ENCODE assay signal across 12 mouse cellular contexts in genomic region chr13:103225217-103225894, GRCm38 (mm10).
DNase-seq lines count a peak whose midpoint lies in the region; ATAC-seq and TF ChIP-seq lines count a peak whose summit lies in the region.
"Had no signal": no experiment of that assay in that cellular context is flagged by ENCODE, and none has a peak within 500 bp of the region (broad histone marks: within the 10 kb centered on the region; RNA-seq: fewer than 3 reads in every experiment).

No protein-coding gene starts in this region.

- no peaks in the 10 kb centered on the region for H3K36me3 ChIP-seq in forebrain, embryonic 11.5 days (ENCODE audit: control insufficient read depth, insufficient read depth, low read length)
- H3K36me3 ChIP-seq in forebrain, embryonic 16.5 days (ENCODE audit: control insufficient read depth, insufficient read depth) = no peaks in the 10 kb centered on the region
- H3K36me3 ChIP-seq in kidney, embryonic 16.5 days (ENCODE audit: insufficient read depth, low read length) = no peaks in the 10 kb centered on the region
- no peaks in the 10 kb centered on the region for H3K36me3 ChIP-seq in myocyte (ENCODE audit: control insufficient read depth, insufficient read depth)
- H3K36me3 ChIP-seq: stomach, embryonic 15.5 days had no signal

- peak; percentile 9 for TF ChIP-seq POLR2A in myocyte (IDR thresholded peaks at IDR 0.05; ENCODE audit: insufficient read length, low read depth)

- no peak overlapping the region for H3K27ac ChIP-seq in forebrain, embryonic 11.5 days (ENCODE audit: low read depth, low read length)
- no peak overlapping the region for H3K27ac ChIP-seq in forebrain, embryonic 16.5 days (ENCODE audit: low read length)
- no peak overlapping the region for H3K27ac ChIP-seq in kidney, embryonic 16.5 days (ENCODE audit: low read length)
- H3K27ac ChIP-seq: stomach, embryonic 15.5 days had no signal

- no peak overlapping the region for H3K4me3 ChIP-seq in forebrain, embryonic 11.5 days (ENCODE audit: low read depth, low read length)
- H3K4me3 ChIP-seq in forebrain, embryonic 16.5 days (replicated peaks; ENCODE audit: low read length) = no peak overlapping the region
- no peak overlapping the region for H3K4me3 ChIP-seq in kidney, embryonic 16.5 days (ENCODE audit: low read length)
- H3K4me3 ChIP-seq in myocyte = no peak overlapping the region
- H3K4me3 ChIP-seq: stomach, embryonic 15.5 days had no signal

- no peaks in the 10 kb centered on the region for H3K27me3 ChIP-seq in forebrain, embryonic 11.5 days (ENCODE audit: control insufficient read depth, insufficient read depth, low read length)
- no peaks in the 10 kb centered on the region for H3K27me3 ChIP-seq in forebrain, embryonic 16.5 days (replicated peaks; ENCODE audit: control insufficient read depth, insufficient read depth, low read length)
- no peaks in the 10 kb centered on the region for H3K27me3 ChIP-seq in kidney, embryonic 16.5 days (ENCODE audit: insufficient read depth, low read length)
- no peaks in the 10 kb centered on the region for H3K27me3 ChIP-seq in myocyte (ENCODE audit: control insufficient read depth, insufficient read depth, insufficient read length)
- H3K27me3 ChIP-seq: stomach, embryonic 15.5 days had no signal

- DNase-seq in forebrain, embryonic 11.5 days (ENCODE audit: low spot score) = peak; percentile 5
- DNase-seq in kidney, postnatal 14 days = peak; percentile 30
- peak; percentile 28 for DNase-seq in fibroblast of lung, adult 2 months (ENCODE audit: low read depth)
- DNase-seq in layer of hippocampus, postnatal 10 days (ENCODE audit: low spot score in 2 of 2) = no peak
- DNase-seq in urinary bladder, adult 2 months (ENCODE audit: low spot score) = no peak
- DNase-seq: cerebellum, adult 11 months; lung, embryonic 14.5 days had no signal

- no peak for ATAC-seq in forebrain, embryonic 11.5 days (replicated peaks; ENCODE audit: low FRiP score)
- ATAC-seq in forebrain, embryonic 16.5 days = no peak; the same call in 1 of the 2 replicates
- ATAC-seq in kidney, embryonic 16.5 days (ENCODE audit: low FRiP score, low TSS enrichment) = no peak
- ATAC-seq: CD4-positive, CD25-positive, alpha-beta regulatory T cell, adult 4 months had no signal

- H3K4me2 ChIP-seq in forebrain, embryonic 11.5 days (ENCODE audit: low read depth, low read length, severe bottlenecking) = no peak overlapping the region
- no peak overlapping the region for H3K4me2 ChIP-seq in forebrain, embryonic 16.5 days (ENCODE audit: low read length)
- no peak overlapping the region for H3K4me2 ChIP-seq in kidney, embryonic 16.5 days (replicated peaks; ENCODE audit: low read depth, low read length)
- peak overlapping the region; percentile 64 for H3K4me2 ChIP-seq in myocyte (ENCODE audit: low read depth)
- H3K4me2 ChIP-seq: lung, embryonic 14.5 days; stomach, embryonic 15.5 days had no signal

- H3K9ac ChIP-seq in forebrain, embryonic 11.5 days (ENCODE audit: low read length) = no peak overlapping the region
- H3K9ac ChIP-seq in forebrain, embryonic 16.5 days (replicated peaks; ENCODE audit: low read depth, low read length) = no peak overlapping the region
- H3K9ac ChIP-seq in kidney, embryonic 16.5 days (replicated peaks; ENCODE audit: low read length) = no peak overlapping the region
- H3K9ac ChIP-seq: lung, embryonic 14.5 days; stomach, embryonic 15.5 days had no signal

- H3K9me3 ChIP-seq in forebrain, embryonic 11.5 days (ENCODE audit: control insufficient read depth, low read length) = no peaks in the 10 kb centered on the region
- no peaks in the 10 kb centered on the region for H3K9me3 ChIP-seq in forebrain, embryonic 16.5 days (ENCODE audit: control insufficient read depth, low read length)
- H3K9me3 ChIP-seq in kidney, embryonic 16.5 days (ENCODE audit: low read length) = no peaks in the 10 kb centered on the region
- H3K9me3 ChIP-seq: stomach, embryonic 15.5 days had no signal

- peaks cover 48% of the 10 kb centered on the region for H3K79me2 ChIP-seq in myocyte (ENCODE audit: control insufficient read depth, insufficient read depth)

- WGBS in forebrain, embryonic 11.5 days = 46% methylated on average over 11 of the region's 11 CpGs
- WGBS in forebrain, embryonic 16.5 days = 39% methylated on average over 11 of the region's 11 CpGs
- 53% methylated on average over 11 of the region's 11 CpGs for WGBS in kidney, embryonic 16.5 days

- peaks cover 2% of the 10 kb centered on the region; the same call in 1 of the 2 replicates for H3K4me1 ChIP-seq in forebrain, embryonic 11.5 days (replicated peaks; ENCODE audit: control insufficient read depth, insufficient read depth, low read length)
- 0 out of 2 replicates have a peak, but pooled peaks cover 3% of the 10 kb centered on the region for H3K4me1 ChIP-seq in forebrain, embryonic 16.5 days (replicated peaks; ENCODE audit: control insufficient read depth, insufficient read depth, low read length)
- H3K4me1 ChIP-seq in kidney, embryonic 16.5 days (ENCODE audit: insufficient read depth, low read length) = peaks cover 17% of the 10 kb centered on the region
- H3K4me1 ChIP-seq: stomach, embryonic 15.5 days had no signal

- H3ac ChIP-seq in myocyte (ENCODE audit: control insufficient read depth, insufficient read length) = no peak overlapping the region

TF ChIP-seq in myocyte, 11 proteins besides CTCF, POLR2A, EP300 and RAD21:
- TF ChIP-seq REST (IDR thresholded peaks at IDR 0.05; ENCODE audit: insufficient read depth, insufficient read length) = no peak
- no peak for TF ChIP-seq E2F4 (IDR thresholded peaks at IDR 0.05; ENCODE audit: insufficient read depth)
- no peak for TF ChIP-seq MYOD1 (IDR thresholded peaks at IDR 0.05; ENCODE audit: control insufficient read depth in 1 of 3, insufficient read length in 2 of 3, low read depth in 2 of 3)
- TF ChIP-seq POLR2AphosphoS2 (IDR thresholded peaks at IDR 0.05; ENCODE audit: insufficient read length, low read depth) = no peak
- TF ChIP-seq TCF12 (IDR thresholded peaks at IDR 0.05; ENCODE audit: insufficient read depth, poor library complexity, severe bottlenecking) = no peak
- TF ChIP-seq USF1 (IDR thresholded peaks at IDR 0.05; ENCODE audit: low read depth) = no peak
- TF ChIP-seq TCF3 (IDR thresholded peaks at IDR 0.05; ENCODE audit: insufficient read length, low read depth) = no peak
- no peak for TF ChIP-seq SRF (IDR thresholded peaks at IDR 0.05; ENCODE audit: control insufficient read depth, insufficient read length, low read depth)

Comparison
In these comparisons a context has a peak if more than half of its experiments do, and no peak if none do; other contexts are left out.
1. DNase-seq: peak in forebrain, embryonic 11.5 days (single experiment), kidney, postnatal 14 days (single experiment) and fibroblast of lung, adult 2 months (single experiment); none in layer of hippocampus, postnatal 10 days (0 of 2) and urinary bladder, adult 2 months (single experiment).